Mouse (Mus musculus): ENCODE data around the gene Racgap1. TPM values are rescaled to one million over a fixed set of nuclear protein-coding genes. Genes with fewer than 3 reads are reported as not detected.

Gene Racgap1
- polyA plus RNA-seq, 1 experiment from 2014 or later: 59.4 TPM

- Histone ChIP-seq H3K36me3 (no peaks in the 10 kb centered on the region), H3K27ac (replicated peaks) (peak overlapping the region; percentile 13; the same call in 1 of the 2 replicates), H3K27me3 (replicated peaks) (peaks cover 14% of the 10 kb centered on the region), H3K4me3 (replicated peaks) (no peak overlapping the region), H3K4me1 (peaks cover 39% of the 10 kb centered on the region), H3K9ac (replicated peaks) (peak overlapping the region; percentile 20; the same call in 1 of the 2 replicates), H3K9me3 (replicated peaks) (no peaks in the 10 kb centered on the region), H3K4me2 (0 out of 2 replicates have a peak overlapping the region, but pooled peaks have one; percentile 9)
- ATAC-seq (ENCODE audit: low FRiP score): no peak
- 42% methylated on average over 17 of the region's 17 CpGs for WGBS
Measured at GRCm38 (mm10) chr15:99599245-99600070, 52.0 kb downstream of the Racgap1 start.

GRCm38 (mm10) chr15:99597596-99597995 lies 53.9 kb downstream of the Racgap1 start:
- H3K27me3 ChIP-seq (replicated peaks): peaks cover 28% of the 10 kb centered on the region
- no peak for ATAC-seq (ENCODE audit: low FRiP score)
- no peak overlapping the region for H3K4me3 ChIP-seq (replicated peaks)
- no peaks in the 10 kb centered on the region for H3K9me3 ChIP-seq (replicated peaks)
- no peaks in the 10 kb centered on the region for H3K36me3 ChIP-seq
- no peak overlapping the region for H3K4me2 ChIP-seq
- no peak overlapping the region for H3K9ac ChIP-seq (replicated peaks)
- H3K27ac ChIP-seq (replicated peaks): no peak overlapping the region
- 59% methylated on average over 8 of the region's 8 CpGs for WGBS
- peaks cover 37% of the 10 kb centered on the region for H3K4me1 ChIP-seq

- WGBS: 69% methylated on average over 7 of the region's 7 CpGs
- Histone ChIP-seq H3K9me3 (replicated peaks) (no peaks in the 10 kb centered on the region), H3K9ac (replicated peaks) (no peak overlapping the region), H3K4me3 (replicated peaks) (no peak overlapping the region), H3K27ac (replicated peaks) (no peak overlapping the region), H3K4me2 (no peak overlapping the region), H3K27me3 (replicated peaks) (peaks cover 35% of the 10 kb centered on the region), H3K4me1 (peaks cover 31% of the 10 kb centered on the region), H3K36me3 (no peaks in the 10 kb centered on the region)
- ATAC-seq (ENCODE audit: low FRiP score): no peak
Measured at GRCm38 (mm10) chr15:99596841-99597240, 54.6 kb downstream of the Racgap1 start.

- Histone ChIP-seq H3K4me3 (replicated peaks) (no peak overlapping the region), H3K4me1 (peaks cover 26% of the 10 kb centered on the region), H3K36me3 (no peaks in the 10 kb centered on the region), H3K27me3 (replicated peaks) (peaks cover 42% of the 10 kb centered on the region), H3K27ac (replicated peaks) (no peak overlapping the region), H3K4me2 (peak overlapping the region; percentile 25; the same call in 1 of the 2 replicates), H3K9ac (replicated peaks) (no peak overlapping the region), H3K9me3 (replicated peaks) (no peaks in the 10 kb centered on the region)
- 0% methylated on average over 7 of the region's 7 CpGs for WGBS
- ATAC-seq (ENCODE audit: low FRiP score): peak; percentile 87
Measured at GRCm38 (mm10) chr15:99596056-99596687, 55.3 kb downstream of the Racgap1 start.

GRCm38 (mm10) chr15:99594951-99595350 lies 56.5 kb downstream of the Racgap1 start:
- WGBS: 82% methylated on average over 10 of the region's 10 CpGs
- Histone ChIP-seq H3K4me3 (replicated peaks) (no peak overlapping the region), H3K4me2 (no peak overlapping the region), H3K27ac (replicated peaks) (no peak overlapping the region), H3K36me3 (no peaks in the 10 kb centered on the region), H3K4me1 (peaks cover 25% of the 10 kb centered on the region), H3K9ac (replicated peaks) (no peak overlapping the region), H3K27me3 (replicated peaks) (peaks cover 53% of the 10 kb centered on the region), H3K9me3 (replicated peaks) (no peaks in the 10 kb centered on the region)
- no peak for ATAC-seq (ENCODE audit: low FRiP score)

- no peak overlapping the region for H3K4me2 ChIP-seq
- no peak overlapping the region for H3K27ac ChIP-seq (replicated peaks)
- peaks cover 15% of the 10 kb centered on the region for H3K4me1 ChIP-seq
- H3K9me3 ChIP-seq (replicated peaks): no peaks in the 10 kb centered on the region
- H3K36me3 ChIP-seq: no peaks in the 10 kb centered on the region
- no peak overlapping the region for H3K9ac ChIP-seq (replicated peaks)
- peaks cover 74% of the 10 kb centered on the region for H3K27me3 ChIP-seq (replicated peaks)
- H3K4me3 ChIP-seq (replicated peaks): no peak overlapping the region
- ATAC-seq (ENCODE audit: low FRiP score): no peak
- WGBS: 95% methylated on average over 5 of the region's 5 CpGs
Measured at GRCm38 (mm10) chr15:99592877-99593276, 58.6 kb downstream of the Racgap1 start.

- Histone ChIP-seq H3K27me3 (replicated peaks) (peaks cover 81% of the 10 kb centered on the region), H3K4me2 (no peak overlapping the region), H3K4me1 (peaks cover 15% of the 10 kb centered on the region), H3K4me3 (replicated peaks) (no peak overlapping the region), H3K9ac (replicated peaks) (no peak overlapping the region), H3K27ac (replicated peaks) (no peak overlapping the region), H3K9me3 (replicated peaks) (no peaks in the 10 kb centered on the region), H3K36me3 (no peaks in the 10 kb centered on the region)
- no peak for ATAC-seq (ENCODE audit: low FRiP score)
- WGBS: 57% methylated on average over 8 of the region's 8 CpGs
Measured at GRCm38 (mm10) chr15:99592177-99592576, 59.3 kb downstream of the Racgap1 start.

- H3K27ac ChIP-seq (replicated peaks): no peak within 1 kb of the TSS
- no peaks in the 10 kb centered on the region for H3K36me3 ChIP-seq
- H3K4me2 ChIP-seq: peak within 1 kb of the TSS; percentile 70
- H3K9me3 ChIP-seq (replicated peaks): no peaks in the 10 kb centered on the region
- H3K27me3 ChIP-seq (replicated peaks): peaks cover 94% of the 10 kb centered on the region
- peak within 1 kb of the TSS; percentile 43 for H3K4me3 ChIP-seq (replicated peaks)
- H3K4me1 ChIP-seq: peaks cover 11% of the 10 kb centered on the region
- H3K9ac ChIP-seq (replicated peaks): peak within 1 kb of the TSS; percentile 32
- under 1% methylated on average over 51 of the region's 83 CpGs for WGBS
- peak; percentile 74; the same call in 1 of the 2 replicates for ATAC-seq (ENCODE audit: low FRiP score)
Measured at GRCm38 (mm10) chr15:99590429-99591084, 60.9 kb downstream of the Racgap1 start, which contains the start of gene Aqp5. Gene Aqp5, plus strand, starts transcription at chr15:99590782.

- no peak for ATAC-seq (ENCODE audit: low FRiP score)
- WGBS: 20% methylated on average over 7 of the region's 7 CpGs
Measured at GRCm38 (mm10) chr15:99589704-99590103, 61.8 kb downstream of the Racgap1 start.

GRCm38 (mm10) chr15:99589237-99589636 lies 62.2 kb downstream of the Racgap1 start:
- no peak overlapping the region for H3K4me2 ChIP-seq
- WGBS: 4% methylated on average over 9 of the region's 9 CpGs
- ATAC-seq (ENCODE audit: low FRiP score): no peak

More at GRCm38 (mm10) chr15:99589704-99590103, 61.8 kb downstream of the Racgap1 start:
- H3K4me1 ChIP-seq: peaks cover 15% of the 10 kb centered on the region
- no peaks in the 10 kb centered on the region for H3K9me3 ChIP-seq (replicated peaks)
- no peaks in the 10 kb centered on the region for H3K36me3 ChIP-seq
- H3K27me3 ChIP-seq (replicated peaks): peaks cover 95% of the 10 kb centered on the region
- H3K27ac ChIP-seq (replicated peaks): no peak overlapping the region
- no peak overlapping the region for H3K4me3 ChIP-seq (replicated peaks)
- no peak overlapping the region for H3K9ac ChIP-seq (replicated peaks)
- H3K4me2 ChIP-seq: no peak overlapping the region

GRCm38 (mm10) chr15:99586525-99586924 lies 64.9 kb downstream of the Racgap1 start:
- peaks cover 93% of the 10 kb centered on the region for H3K27me3 ChIP-seq (replicated peaks)
- ATAC-seq (ENCODE audit: low FRiP score): no peak
- H3K4me3 ChIP-seq (replicated peaks): no peak overlapping the region
- H3K9ac ChIP-seq (replicated peaks): no peak overlapping the region
- no peaks in the 10 kb centered on the region for H3K9me3 ChIP-seq (replicated peaks)
- 90% methylated on average over 3 of the region's 3 CpGs for WGBS
- no peak overlapping the region for H3K4me2 ChIP-seq
- H3K27ac ChIP-seq (replicated peaks): no peak overlapping the region
- H3K36me3 ChIP-seq: no peaks in the 10 kb centered on the region
- H3K4me1 ChIP-seq: peaks cover 34% of the 10 kb centered on the region

More at GRCm38 (mm10) chr15:99589237-99589636, 62.2 kb downstream of the Racgap1 start:
- Histone ChIP-seq H3K4me1 (peaks cover 19% of the 10 kb centered on the region), H3K9me3 (replicated peaks) (no peaks in the 10 kb centered on the region), H3K27me3 (replicated peaks) (peaks cover 95% of the 10 kb centered on the region), H3K9ac (replicated peaks) (no peak overlapping the region), H3K4me3 (replicated peaks) (no peak overlapping the region), H3K27ac (replicated peaks) (no peak overlapping the region), H3K36me3 (no peaks in the 10 kb centered on the region)

All from neural tube, embryonic 15.5 days (tissue).